Mouse (Mus musculus): ENCODE measurements around the gene Tmem143. TPM values are rescaled to one million over a fixed set of nuclear protein-coding genes. Genes with fewer than 3 reads are reported as not detected.
"Not testable (repeated sequence)": the region's sequence is repeated elsewhere in the genome, so short reads cannot be mapped to it uniquely, and the experiment has no call there.

The Tmem143 gene
- polyA plus RNA-seq, 1 experiment from 2014 or later: 4.5 TPM

DNA sequence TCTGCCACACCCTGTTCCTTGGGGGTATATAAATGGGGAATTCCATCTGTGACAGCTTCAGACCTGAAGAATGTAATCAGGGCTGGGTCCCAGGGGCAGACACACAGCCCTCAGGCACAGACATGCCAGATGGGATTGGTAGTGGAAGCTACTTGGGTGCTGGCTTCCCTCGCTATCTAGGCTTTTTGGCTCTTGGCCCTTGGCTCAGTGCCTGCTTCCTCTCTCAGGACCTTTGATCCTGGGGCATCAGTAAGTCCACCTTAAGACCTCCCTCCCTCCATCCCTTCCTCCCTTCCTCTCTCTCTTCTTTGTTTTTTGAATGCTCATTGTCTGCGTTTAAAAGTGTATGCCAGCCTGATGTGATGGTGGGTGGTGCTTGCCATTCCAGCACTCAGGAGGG lies 43.1 kb downstream of the Tmem143 start:
- DNase-seq (ENCODE audit: low spot score): no peak
- Histone ChIP-seq H3K36me3 (replicated peaks) (no peaks in the 10 kb centered on the region), H3K9me3 (no peaks in the 10 kb centered on the region), H3K4me3 (no peak overlapping the region), H3K27me3 (replicated peaks; ENCODE audit: low read depth, poor library complexity, severe bottlenecking) (no peaks in the 10 kb centered on the region), H3K27ac (replicated peaks) (no peak overlapping the region), H3K4me1 (no peaks in the 10 kb centered on the region)
- WGBS: 51% methylated on average over 2 of the region's 2 CpGs

DNA sequence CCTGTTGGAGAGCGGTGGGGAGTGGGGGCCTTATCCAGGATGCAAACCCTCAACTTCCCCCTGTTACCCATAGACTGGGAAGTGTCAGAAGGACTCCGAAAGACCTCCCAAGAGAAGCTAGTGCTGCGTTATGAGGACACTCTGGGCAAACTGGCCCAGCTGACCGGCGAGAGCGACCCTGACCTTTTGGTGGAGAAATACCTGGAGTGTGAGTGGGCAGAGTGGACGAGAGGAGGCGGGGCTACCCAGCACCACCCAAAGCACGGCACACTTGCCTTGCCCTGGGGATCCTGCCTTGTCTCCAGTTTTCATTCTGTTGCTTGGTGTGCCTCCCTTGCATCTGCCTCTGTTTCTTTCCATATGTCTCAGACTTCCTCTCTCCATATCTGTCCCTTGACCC lies 45.2 kb downstream of the Tmem143 start:
- Histone ChIP-seq H3K4me3 (no peak overlapping the region), H3K27ac (replicated peaks) (no peak overlapping the region), H3K27me3 (replicated peaks; ENCODE audit: low read depth, poor library complexity, severe bottlenecking) (no peaks in the 10 kb centered on the region), H3K4me1 (no peaks in the 10 kb centered on the region), H3K9me3 (no peaks in the 10 kb centered on the region), H3K36me3 (replicated peaks) (no peaks in the 10 kb centered on the region)
- 88% methylated on average over 9 of the region's 9 CpGs for WGBS
- no peak for DNase-seq (ENCODE audit: low spot score)

DNA sequence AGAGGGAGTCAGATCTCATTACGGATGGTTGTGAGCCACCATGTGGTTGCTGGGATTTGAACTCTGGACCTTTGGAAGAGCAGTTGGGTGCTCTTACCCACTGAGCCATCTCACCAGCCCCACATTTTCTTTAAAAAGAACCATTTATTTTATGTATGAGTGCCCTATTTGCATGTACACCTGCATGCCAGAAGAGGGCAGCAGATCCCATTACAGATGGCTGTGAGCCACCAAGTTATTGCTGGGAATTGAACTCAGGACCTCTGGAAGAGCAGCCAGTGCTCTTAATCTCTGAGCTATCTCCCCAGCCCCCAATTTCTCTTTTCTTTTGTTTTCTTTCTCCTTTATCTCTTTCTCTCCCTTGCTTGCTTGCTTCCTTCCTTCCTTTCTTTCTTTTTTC lies 46.5 kb downstream of the Tmem143 start:
- not testable (repeated sequence) for H3K4me1 ChIP-seq; DNase-seq (ENCODE audit: low spot score); H3K9me3 ChIP-seq; H3K36me3 ChIP-seq (replicated peaks); H3K4me3 ChIP-seq; H3K27ac ChIP-seq (replicated peaks); H3K27me3 ChIP-seq (replicated peaks; ENCODE audit: low read depth, poor library complexity, severe bottlenecking)
- WGBS: 69% methylated on average over 1 of the region's 1 CpGs

DNA sequence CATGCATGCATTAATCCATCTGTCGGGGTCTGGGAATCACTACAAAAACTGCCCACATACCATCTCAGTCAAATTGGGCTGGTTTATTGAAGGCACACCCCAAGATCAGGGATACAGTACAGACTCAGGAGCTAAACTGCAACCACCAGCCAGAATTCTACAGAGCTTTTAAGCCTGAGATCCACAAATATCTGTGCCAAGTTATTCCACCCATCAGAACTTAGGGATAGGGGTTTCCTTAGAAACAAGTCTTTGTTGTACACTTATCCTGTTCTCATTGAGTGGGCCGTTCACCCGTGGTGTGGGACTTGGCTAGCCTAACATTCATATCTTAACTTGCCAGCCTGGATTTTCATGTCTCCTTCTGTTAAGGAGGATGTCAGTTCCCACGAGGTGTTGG lies 52.3 kb downstream of the Tmem143 start:
- Histone ChIP-seq H3K27me3 (replicated peaks; ENCODE audit: low read depth, poor library complexity, severe bottlenecking) (no peaks in the 10 kb centered on the region), H3K9me3 (peaks cover 5% of the 10 kb centered on the region; the same call in 1 of the 2 replicates), H3K27ac (replicated peaks) (no peak overlapping the region), H3K4me1 (no peaks in the 10 kb centered on the region), H3K36me3 (replicated peaks) (no peaks in the 10 kb centered on the region), H3K4me3 (no peak overlapping the region)
- 91% methylated on average over 4 of the region's 4 CpGs for whole genome bisulfite sequencing
- DNase-seq (ENCODE audit: low spot score): no peak

DNA sequence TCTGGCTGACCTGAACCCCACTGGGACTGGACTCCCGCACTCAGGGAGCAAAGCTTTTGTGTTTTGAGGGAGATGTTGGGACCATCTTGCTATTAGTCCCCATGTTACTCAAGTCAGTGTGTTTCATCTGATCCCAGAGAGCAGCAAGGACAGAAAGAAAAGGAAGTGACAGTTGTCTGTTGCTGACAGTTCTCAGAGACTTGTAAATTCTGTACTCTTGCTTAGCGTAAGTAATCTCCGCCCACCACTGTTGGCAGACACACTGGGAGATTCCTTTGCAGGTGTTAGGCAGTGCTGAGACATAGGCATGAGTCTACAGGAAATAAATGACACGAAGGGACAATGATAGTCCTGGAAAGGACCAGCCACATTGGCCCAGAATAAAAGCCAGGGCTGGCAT lies 59.9 kb downstream of the Tmem143 start:
- no peak overlapping the region for H3K27ac ChIP-seq (replicated peaks)
- no peaks in the 10 kb centered on the region for H3K27me3 ChIP-seq (replicated peaks; ENCODE audit: low read depth, poor library complexity, severe bottlenecking)
- H3K9me3 ChIP-seq: peaks cover 6% of the 10 kb centered on the region; the same call in 1 of the 2 replicates
- 72% methylated on average over 4 of the region's 4 CpGs for WGBS
- no peaks in the 10 kb centered on the region for H3K36me3 ChIP-seq (replicated peaks)
- DNase-seq (ENCODE audit: low spot score): no peak
- H3K4me3 ChIP-seq: no peak overlapping the region
- no peaks in the 10 kb centered on the region for H3K4me1 ChIP-seq

Other genes with a start within 250 kb of the Tmem143 start
- 0.07 and 0.16 TPM in 2 replicates for gene Fut2, start 230.5 kb upstream of the Tmem143 start, polyA plus RNA-seq (2016; fragmentation: Nextera tagmentation; extraction: Ambion mirVana)
- gene Ntn5, start 212.9 kb upstream of the Tmem143 start, polyA plus RNA-seq (2016; fragmentation: Nextera tagmentation; extraction: Ambion mirVana): 0.28 and 0.42 TPM in 2 replicates
- gene Sec1, start 202.5 kb upstream of the Tmem143 start, polyA plus RNA-seq (2016; fragmentation: Nextera tagmentation; extraction: Ambion mirVana): 0.55 and 0.64 TPM in 2 replicates
- 8.5 and 9.1 TPM in 2 replicates for gene Car11, start 197.1 kb upstream of the Tmem143 start, polyA plus RNA-seq (2016; fragmentation: Nextera tagmentation; extraction: Ambion mirVana)
- gene Dbp, start 191.9 kb upstream of the Tmem143 start, polyA plus RNA-seq (2016; fragmentation: Nextera tagmentation; extraction: Ambion mirVana): 3.6 and 4.3 TPM in 2 replicates
- 1,168 and 1,206 TPM in 2 replicates for gene Rpl18, start 181.5 kb upstream of the Tmem143 start, polyA plus RNA-seq (2016; fragmentation: Nextera tagmentation; extraction: Ambion mirVana)
- 41.5 and 42.1 TPM in 2 replicates for gene Sphk2, start 178.9 kb upstream of the Tmem143 start, polyA plus RNA-seq (2016; fragmentation: Nextera tagmentation; extraction: Ambion mirVana)
- 1.8 and 2.2 TPM in 2 replicates for gene Fam83e, start 175.7 kb upstream of the Tmem143 start, polyA plus RNA-seq (2016; fragmentation: Nextera tagmentation; extraction: Ambion mirVana)
- gene Spaca4, start 171.1 kb upstream of the Tmem143 start, polyA plus RNA-seq (2016; fragmentation: Nextera tagmentation; extraction: Ambion mirVana): 0.22 TPM in 1 of 2 replicates, not detected in the other
- 2.1 and 3.0 TPM in 2 replicates for gene Lmtk3, start 113.2 kb upstream of the Tmem143 start, polyA plus RNA-seq (2016; fragmentation: Nextera tagmentation; extraction: Ambion mirVana)
- 1.6 and 1.7 TPM in 2 replicates for gene Sult2b1, start 112.3 kb upstream of the Tmem143 start, polyA plus RNA-seq (2016; fragmentation: Nextera tagmentation; extraction: Ambion mirVana)
- gene Cyth2, start 82.4 kb upstream of the Tmem143 start, polyA plus RNA-seq (2016; fragmentation: Nextera tagmentation; extraction: Ambion mirVana): 157 and 161 TPM in 2 replicates
- gene Kcnj14, start 72.2 kb upstream of the Tmem143 start, polyA plus RNA-seq (2016; fragmentation: Nextera tagmentation; extraction: Ambion mirVana): 0.88 and 1.5 TPM in 2 replicates
- 127 and 132 TPM in 2 replicates for gene Grwd1, start 66.0 kb upstream of the Tmem143 start, polyA plus RNA-seq (2016; fragmentation: Nextera tagmentation; extraction: Ambion mirVana)
- gene Kdelr1, start 24.2 kb upstream of the Tmem143 start, polyA plus RNA-seq (2016; fragmentation: Nextera tagmentation; extraction: Ambion mirVana): 30.4 and 36.6 TPM in 2 replicates
- gene Grin2d, start 18.6 kb upstream of the Tmem143 start, polyA plus RNA-seq (2016; fragmentation: Nextera tagmentation; extraction: Ambion mirVana): 0.09 and 0.20 TPM in 2 replicates
- gene Syngr4, start 227 bp upstream of the Tmem143 start, polyA plus RNA-seq (2016; fragmentation: Nextera tagmentation; extraction: Ambion mirVana): 1.2 and 1.3 TPM in 2 replicates
- 9.9 and 15.6 TPM in 2 replicates for gene Emp3, start 24.5 kb downstream of the Tmem143 start, polyA plus RNA-seq (2016; fragmentation: Nextera tagmentation; extraction: Ambion mirVana)
- 4.6 and 6.8 TPM in 2 replicates for gene Ccdc114, start 27.1 kb downstream of the Tmem143 start, polyA plus RNA-seq (2016; fragmentation: Nextera tagmentation; extraction: Ambion mirVana)
- 0.10 TPM in 1 of 2 replicates, not detected in the other for gene Abcc6, start 133.4 kb downstream of the Tmem143 start, polyA plus RNA-seq (2016; fragmentation: Nextera tagmentation; extraction: Ambion mirVana)
- gene Nomo1, start 136.8 kb downstream of the Tmem143 start, polyA plus RNA-seq (2016; fragmentation: Nextera tagmentation; extraction: Ambion mirVana): 26.8 and 30.6 TPM in 2 replicates
- gene Kcnj11, start 203.8 kb downstream of the Tmem143 start, polyA plus RNA-seq (2016; fragmentation: Nextera tagmentation; extraction: Ambion mirVana): 0.09 and 0.13 TPM in 2 replicates